Mouse (Mus musculus): ENCODE measurements around the gene Sept1.

DNA sequence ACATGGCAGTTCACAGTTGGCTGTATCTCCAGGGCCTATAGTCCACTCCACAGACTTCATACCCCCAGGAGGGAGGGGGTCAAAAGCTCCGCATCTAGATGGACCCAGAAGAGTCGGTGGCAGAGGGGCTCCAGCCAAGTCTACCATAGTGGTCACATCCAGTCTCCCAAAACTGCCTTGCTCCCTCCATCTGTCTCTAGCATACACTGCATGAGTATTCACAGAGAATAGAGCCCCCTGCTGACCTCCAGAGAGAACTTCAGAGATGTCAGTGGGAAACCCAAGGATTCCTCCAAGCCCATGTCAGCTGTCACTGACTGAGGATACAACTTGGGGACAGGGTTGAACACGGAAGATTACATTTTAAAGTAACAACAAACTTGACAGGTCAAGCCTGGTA lies 47.3 kb downstream of the Sept1 start:
- TF ChIP-seq CHD2 (IDR thresholded peaks at IDR 0.05; ENCODE audit: low read depth, low read length) = no peak
- no peak for TF ChIP-seq ZNF384 (IDR thresholded peaks at IDR 0.05; ENCODE audit: low read depth, low read length)
